Mouse (Mus musculus): ENCODE results near the gene Fgfr4.

Fgfr4 gene

DNA sequence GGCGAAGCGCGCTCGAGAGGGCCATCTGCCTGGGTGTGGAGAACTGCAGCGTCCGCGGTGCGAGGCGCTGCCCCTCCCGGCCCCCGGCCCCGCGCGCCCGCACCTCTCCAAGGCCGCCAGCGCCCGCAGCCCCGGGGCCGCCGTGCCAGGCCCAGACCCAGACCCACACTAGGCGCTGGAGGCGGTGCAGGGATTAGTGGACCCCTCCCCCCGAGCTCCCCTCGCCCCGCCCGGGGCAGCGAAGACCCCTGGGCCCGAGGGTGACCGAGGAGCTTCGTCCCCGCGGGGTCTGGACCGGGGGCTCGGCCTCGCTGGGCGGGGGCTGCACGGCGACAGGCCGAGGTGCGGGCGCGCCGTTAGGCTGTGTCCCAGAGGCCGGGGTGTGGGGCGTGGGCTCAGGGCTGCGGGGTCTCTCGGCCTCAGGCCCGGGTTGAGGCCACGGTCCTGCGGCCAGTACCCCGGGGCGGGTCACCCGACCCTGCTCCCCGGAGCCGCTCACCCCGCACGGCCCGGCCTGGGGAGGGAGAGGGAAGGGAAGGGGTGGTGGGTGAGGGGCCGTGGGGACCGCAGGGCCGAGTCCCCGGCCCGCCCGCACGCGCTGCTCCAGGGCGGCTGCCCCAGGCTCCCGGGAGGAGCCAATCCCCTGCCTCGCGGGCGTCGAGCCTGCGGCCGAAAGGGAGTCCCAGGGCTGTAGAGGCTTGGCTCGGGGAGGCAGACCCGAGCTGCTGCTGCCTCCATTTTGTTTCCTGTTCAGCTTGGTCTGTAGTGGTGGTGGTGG lies 57.9 kb downstream of the Fgfr4 start:
- DNase-seq (ENCODE audit: low spot score in 2 of 2): no peak

DNA sequence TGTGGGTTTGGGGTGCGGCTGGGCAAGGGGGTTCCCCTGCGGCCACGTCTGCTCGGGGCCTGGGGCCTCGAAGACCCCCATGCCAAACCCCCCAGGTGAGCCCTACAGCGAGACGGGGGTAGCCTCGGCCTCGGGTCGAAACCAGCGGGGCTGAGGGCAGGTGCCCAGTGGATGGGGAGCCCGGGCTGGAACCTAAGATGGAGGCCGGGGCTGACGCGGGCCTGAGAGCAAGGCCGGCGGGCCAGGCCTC lies 58.5 kb downstream of the Fgfr4 start:
- DNase-seq (ENCODE audit: low spot score in 2 of 2): no peak

DNA sequence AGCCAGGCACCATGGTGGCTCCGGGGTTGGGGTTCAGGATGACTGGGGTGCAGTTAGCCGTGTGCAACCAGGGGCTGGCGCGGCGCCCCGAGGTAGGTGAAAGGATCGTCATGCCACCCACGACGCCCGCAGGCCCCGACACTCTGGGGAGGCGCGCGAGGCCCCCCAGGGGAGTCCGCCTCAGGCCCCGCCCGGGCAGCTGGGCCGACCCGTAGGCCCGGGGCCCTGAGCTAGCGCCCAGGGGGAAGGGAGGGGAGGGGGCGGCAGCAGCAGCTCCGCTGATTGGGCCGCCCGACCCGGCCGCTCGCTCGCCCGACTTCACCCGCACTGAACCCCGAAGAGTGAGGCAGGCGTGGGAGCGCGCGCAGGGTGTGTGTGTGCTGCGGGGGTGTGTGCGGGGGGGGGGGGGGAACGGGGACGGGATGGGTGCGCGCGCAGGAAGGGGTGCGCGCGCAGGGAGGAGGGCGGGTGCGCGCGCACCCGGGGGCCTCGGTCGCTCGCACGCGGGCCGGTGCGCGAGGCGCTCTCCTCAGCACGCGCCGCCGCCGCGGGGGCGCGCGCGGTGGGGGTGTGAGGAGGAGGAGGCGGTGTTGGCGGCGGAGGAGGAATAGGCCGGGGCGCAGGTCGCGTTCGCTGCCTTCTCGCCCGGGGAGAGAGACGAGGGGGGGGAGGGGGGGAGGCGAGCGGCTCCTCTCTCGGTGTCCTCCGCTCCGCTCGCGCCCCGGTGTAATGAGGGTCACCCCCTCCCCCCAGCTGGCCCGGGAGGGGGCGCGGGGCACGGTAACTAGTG lies 59.0 kb downstream of the Fgfr4 start:
- peak; percentile 63 to 73 for DNase-seq (ENCODE audit: low spot score in 2 of 2)

DNA sequence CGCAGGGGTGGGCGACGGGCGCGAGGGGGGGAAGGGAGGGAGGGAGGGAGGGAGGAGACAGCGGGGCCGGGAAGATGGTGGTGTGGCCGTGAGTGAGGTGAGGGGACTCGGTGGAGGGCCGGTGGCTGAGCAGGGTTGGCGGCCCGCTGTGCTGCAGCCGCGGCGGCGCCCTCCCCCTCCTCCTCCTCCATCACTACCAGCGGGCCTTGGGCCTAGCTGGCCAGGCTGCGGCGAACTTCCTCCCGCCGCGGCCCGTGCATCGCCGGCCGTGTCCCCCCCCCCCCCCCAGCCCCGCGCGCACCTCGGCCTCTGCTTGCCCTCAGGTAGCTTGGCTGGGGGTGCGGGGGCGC lies 59.5 kb downstream of the Fgfr4 start:
- peak; percentile 20 to 43 for DNase-seq (ENCODE audit: low spot score in 2 of 2)

DNA sequence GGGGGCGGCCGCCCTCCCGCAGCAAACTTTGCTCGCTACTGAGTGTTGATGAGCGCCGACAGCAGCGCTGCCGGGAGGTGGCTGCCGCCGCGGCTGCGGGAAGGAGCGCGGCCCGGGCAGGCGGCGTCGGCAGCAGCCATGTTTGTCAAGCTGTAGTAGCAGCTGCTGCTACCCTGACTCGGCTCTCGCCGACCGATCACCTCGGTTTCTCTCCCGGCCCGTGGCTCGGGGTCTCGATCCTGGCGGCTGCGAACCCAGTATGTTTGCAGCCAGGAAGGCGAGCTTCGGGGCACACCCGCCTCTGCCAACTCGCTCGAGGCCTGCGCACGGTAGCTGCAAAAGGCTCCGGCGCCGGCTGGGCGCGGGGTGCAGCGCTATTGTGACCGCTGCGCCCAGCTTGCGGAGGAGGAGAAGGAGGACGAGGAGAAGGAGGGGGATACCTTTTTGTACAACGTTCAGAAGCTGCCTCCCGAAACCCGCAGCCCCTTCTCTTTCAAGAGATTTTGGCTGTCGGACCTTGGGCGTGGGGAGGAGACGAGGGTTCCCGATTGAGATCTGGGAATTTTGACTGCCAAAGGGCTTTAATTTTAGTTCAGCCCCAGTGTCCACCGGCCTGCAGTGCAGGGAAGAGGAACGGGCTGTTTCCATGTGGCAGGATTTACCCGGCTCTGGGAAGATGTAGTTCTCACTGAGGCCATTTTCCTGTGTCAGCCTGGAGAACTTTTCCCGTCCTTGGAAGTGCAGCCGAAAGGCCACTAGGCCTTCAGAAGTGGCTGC lies 60.1 kb downstream of the Fgfr4 start:
- DNase-seq (ENCODE audit: low spot score in 2 of 2): peak; percentile 52 to 55

DNA sequence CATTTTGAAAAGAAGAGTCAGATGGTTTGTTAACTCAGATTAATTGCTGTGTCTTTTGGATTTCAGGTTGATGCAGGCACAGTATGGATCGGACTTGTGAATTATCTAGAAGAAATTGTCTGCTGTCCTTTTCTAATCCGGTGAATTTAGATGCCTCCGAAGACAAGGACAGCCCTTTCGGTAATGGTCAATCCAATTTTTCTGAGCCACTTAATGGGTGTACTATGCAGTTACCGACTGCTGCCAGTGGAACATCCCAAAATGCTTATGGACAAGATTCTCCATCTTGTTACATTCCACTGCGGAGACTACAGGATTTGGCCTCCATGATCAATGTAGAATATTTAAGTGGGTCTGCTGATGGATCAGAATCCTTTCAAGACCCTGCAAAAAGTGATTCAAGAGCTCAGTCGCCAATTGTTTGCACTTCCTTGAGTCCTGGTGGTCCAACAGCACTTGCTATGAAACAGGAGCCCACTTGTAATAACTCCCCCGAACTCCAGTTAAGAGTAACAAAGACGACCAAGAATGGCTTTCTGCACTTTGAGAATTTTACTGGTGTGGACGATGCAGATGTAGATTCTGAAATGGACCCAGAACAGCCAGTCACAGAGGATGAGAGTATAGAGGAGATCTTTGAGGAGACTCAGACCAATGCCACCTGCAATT lies 60.8 kb downstream of the Fgfr4 start:
- DNase-seq (ENCODE audit: low spot score in 2 of 2): no peak

All from right cerebral cortex, postnatal 36 days (tissue).